Mouse (Mus musculus) liver, adult 2 months (tissue): ENCODE data around the gene Dsp.

Experiments
- CTCF ChIP-seq: fragments of 200-500 bp; IDR thresholded peaks from 2 replicates; pipeline ENCODE4 v1.5.1; 2011; ENCODE audit warnings: low read depth, low read length, control low read depth
- POLR2A ChIP-seq: fragments of 200-500 bp; IDR thresholded peaks from 2 replicates; pipeline ENCODE4 v1.6.1; 2011; ENCODE audit warnings: low read length, control low read depth; ENCODE audit not compliant: insufficient read depth; ENCODE audit errors: extremely low read depth

DNA sequence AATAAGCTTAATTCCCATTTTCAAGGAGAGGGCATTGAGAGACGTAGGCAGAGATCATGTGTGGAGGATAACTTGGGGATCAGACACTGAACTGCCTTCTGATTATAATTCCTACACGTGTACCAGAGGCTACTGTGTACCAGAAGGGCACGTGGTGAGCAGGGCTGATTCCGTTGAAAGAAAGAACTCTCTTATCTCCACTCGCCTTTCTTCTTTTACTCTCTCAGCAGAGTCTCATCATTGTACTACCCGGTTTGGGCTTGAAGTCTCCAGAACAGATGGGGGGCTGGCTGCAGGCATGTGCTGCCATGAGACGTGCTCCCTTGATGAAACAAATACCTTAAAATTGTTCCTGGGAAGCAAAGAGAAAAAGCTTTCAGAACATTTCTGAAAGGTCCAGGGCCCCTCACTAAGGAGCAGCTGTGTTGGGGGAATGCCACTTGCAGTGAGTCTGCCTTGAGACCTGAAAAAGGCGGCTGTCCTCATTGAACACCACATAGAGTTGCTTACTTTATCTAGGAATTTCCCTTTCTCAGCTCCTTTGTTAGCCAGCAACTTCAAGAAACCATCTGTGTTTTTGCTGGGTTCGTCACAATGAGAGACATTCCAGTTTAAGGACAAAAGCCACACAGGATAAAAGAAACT, 79.2 kb downstream of the Dsp start:
- TF ChIP-seq CTCF: no peak
- TF ChIP-seq POLR2A: no peak
